ENCODE assay signal across 13 mouse cellular contexts in the genomic region with DNA sequence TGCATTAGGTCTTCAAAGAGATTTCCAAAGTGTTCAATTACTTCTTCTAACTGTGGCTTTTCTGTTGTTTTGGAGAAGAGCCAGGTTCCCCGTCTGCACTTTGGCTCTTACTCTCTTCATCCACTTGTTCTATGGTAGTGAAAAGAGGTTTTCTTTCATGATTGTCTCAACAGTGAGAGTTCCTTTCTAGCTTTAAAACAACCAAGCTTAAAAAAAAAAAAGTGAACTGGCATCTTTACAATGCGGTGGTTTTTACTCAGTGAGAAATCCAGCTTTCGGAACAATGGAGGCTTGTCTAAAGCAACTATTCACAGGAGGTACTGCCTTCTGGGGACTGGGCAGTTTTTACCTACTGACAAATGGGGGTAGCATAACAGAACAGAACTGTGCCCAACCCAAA. TPM values are rescaled to one million over a fixed set of nuclear protein-coding genes. Genes with fewer than 3 reads are reported as not detected.
DNase-seq lines count a peak whose midpoint lies in the region; ATAC-seq lines count a peak whose summit lies in the region.
"Had no signal": no experiment of that assay in that cellular context is flagged by ENCODE, and none has a peak within 500 bp of the region (broad histone marks: within the 10 kb centered on the region; RNA-seq: fewer than 3 reads in every experiment).

No protein-coding gene starts in this region.

- no peaks in the 10 kb centered on the region for H3K36me3 ChIP-seq in kidney, embryonic 15.5 days
- no peaks in the 10 kb centered on the region for H3K36me3 ChIP-seq in midbrain, embryonic 14.5 days (ENCODE audit: control insufficient read depth, insufficient read depth, low read length)
- H3K36me3 ChIP-seq: embryonic facial prominence, embryonic 13.5 days had no signal

- ATAC-seq in kidney, embryonic 15.5 days (replicated peaks; ENCODE audit: low FRiP score) = no peak
- peak; percentile 55; the same call in 1 of the 2 replicates for ATAC-seq in midbrain, embryonic 14.5 days (ENCODE audit: low FRiP score, low TSS enrichment)

- H3K4me1 ChIP-seq in kidney, embryonic 15.5 days = no peaks in the 10 kb centered on the region
- no peaks in the 10 kb centered on the region for H3K4me1 ChIP-seq in midbrain, embryonic 14.5 days (ENCODE audit: control insufficient read depth, insufficient read depth, low read length)
- H3K4me1 ChIP-seq: embryonic facial prominence, embryonic 13.5 days had no signal

- DNase-seq in kidney, adult 9 months = peak; percentile 39
- DNase-seq in brain, adult 2 months (ENCODE audit: low read depth, low spot score) = peak; percentile 71
- peak; percentile 8 for DNase-seq in fibroblast of lung, adult 2 months (ENCODE audit: low read depth)
- DNase-seq in midbrain, embryonic 14.5 days = peak; percentile 57
- DNase-seq in urinary bladder, postnatal 25 days (ENCODE audit: low spot score) = no peak
- no peak for DNase-seq in spleen, adult 12 weeks (ENCODE audit: low spot score)
- DNase-seq in urinary bladder, adult 2 months (ENCODE audit: low spot score) = no peak
- DNase-seq: gastrocnemius, postnatal 25 days; kidney, postnatal 4 days; retina, postnatal 1 day had no signal

- H3K9me3 ChIP-seq in kidney, embryonic 15.5 days (replicated peaks) = no peaks in the 10 kb centered on the region
- no peaks in the 10 kb centered on the region for H3K9me3 ChIP-seq in midbrain, embryonic 14.5 days (ENCODE audit: control insufficient read depth, low read length)
- H3K9me3 ChIP-seq: embryonic facial prominence, embryonic 13.5 days had no signal

- no peak overlapping the region for H3K4me2 ChIP-seq in kidney, embryonic 15.5 days
- no peak overlapping the region for H3K4me2 ChIP-seq in midbrain, embryonic 14.5 days (ENCODE audit: low read length)
- H3K4me2 ChIP-seq: embryonic facial prominence, embryonic 13.5 days had no signal

- no peaks in the 10 kb centered on the region for H3K27me3 ChIP-seq in kidney, embryonic 15.5 days
- H3K27me3 ChIP-seq in midbrain, embryonic 14.5 days (ENCODE audit: control insufficient read depth, insufficient read depth, low read length) = no peaks in the 10 kb centered on the region
- H3K27me3 ChIP-seq: CH12.LX; embryonic facial prominence, embryonic 13.5 days had no signal

- 63% methylated on average over 3 of the region's 3 CpGs for WGBS in kidney, embryonic 15.5 days
- WGBS in midbrain, embryonic 14.5 days = 10% methylated on average over 3 of the region's 3 CpGs

- no peak overlapping the region for H3K4me3 ChIP-seq in kidney, embryonic 15.5 days (replicated peaks)
- H3K4me3 ChIP-seq in midbrain, embryonic 14.5 days (replicated peaks; ENCODE audit: low read depth, low read length) = no peak overlapping the region
- H3K4me3 ChIP-seq: embryonic facial prominence, embryonic 13.5 days had no signal

- H3K27ac ChIP-seq in kidney, embryonic 15.5 days = no peak overlapping the region
- H3K27ac ChIP-seq in midbrain, embryonic 14.5 days (replicated peaks; ENCODE audit: low read depth, low read length) = no peak overlapping the region
- H3K27ac ChIP-seq: embryonic facial prominence, embryonic 13.5 days had no signal

- no peak overlapping the region for H3K9ac ChIP-seq in kidney, embryonic 15.5 days
- no peak overlapping the region for H3K9ac ChIP-seq in midbrain, embryonic 14.5 days (replicated peaks; ENCODE audit: low read length)
- H3K9ac ChIP-seq: embryonic facial prominence, embryonic 13.5 days had no signal

RNA-seq across cellular contexts. Expression of gene Fut9, which starts 31.4 kb away (rescaled TPM):
- polyA plus RNA-seq in kidney, embryonic 15.5 days (2015; fragmentation: Nextera tagmentation; extraction: Ambion mirVana) = 8.5 and 8.9 TPM in 2 replicates
- polyA plus RNA-seq in midbrain, embryonic 14.5 days (2014; fragmentation: Nextera tagmentation; extraction: Ambion mirVana) = 15.9 and 23.9 TPM in 2 replicates
- polyA plus RNA-seq in urinary bladder, adult 2 months (2012; rRNA removed) = 2.2 and 2.8 TPM in 2 replicates

Comparison
In these comparisons a context has a peak if more than half of its experiments do, and no peak if none do; other contexts are left out.
1. DNase-seq: peak in kidney, adult 9 months (single experiment), brain, adult 2 months (single experiment), fibroblast of lung, adult 2 months (single experiment) and midbrain, embryonic 14.5 days (single experiment); none in urinary bladder, postnatal 25 days (single experiment), spleen, adult 12 weeks (single experiment) and urinary bladder, adult 2 months (single experiment).